ENCODE assay signal across 8 mouse cellular contexts in genomic region chr11:4117372-4118071, GRCm38 (mm10). TPM values are rescaled to one million over a fixed set of nuclear protein-coding genes. Genes with fewer than 3 reads are reported as not detected.
DNase-seq lines count a peak whose midpoint lies in the region; ATAC-seq and TF ChIP-seq lines count a peak whose summit lies in the region.

No protein-coding gene starts in this region.

- H3K27me3 ChIP-seq in lung, postnatal 0 days (replicated peaks; ENCODE audit: insufficient read depth, low read length): no peaks in the 10 kb centered on the region
- H3K27me3 ChIP-seq in forebrain, embryonic 11.5 days (ENCODE audit: control insufficient read depth, insufficient read depth, low read length): peaks cover 3% of the 10 kb centered on the region; the same call in 1 of the 2 replicates
- H3K27me3 ChIP-seq in liver, embryonic 13.5 days: peaks cover 55% of the 10 kb centered on the region
- peaks cover 13% of the 10 kb centered on the region; the same call in 1 of the 2 replicates for H3K27me3 ChIP-seq in stomach, embryonic 16.5 days (ENCODE audit: control insufficient read depth, insufficient read depth, low read length)

- no peak for TF ChIP-seq EP300 in lung, postnatal 0 days (IDR thresholded peaks at IDR 0.05)

- H3K9me3 ChIP-seq in lung, postnatal 0 days (ENCODE audit: low read length): no peaks in the 10 kb centered on the region
- H3K9me3 ChIP-seq in forebrain, embryonic 11.5 days (ENCODE audit: control insufficient read depth, low read length): no peaks in the 10 kb centered on the region
- H3K9me3 ChIP-seq in liver, embryonic 13.5 days (replicated peaks): no peaks in the 10 kb centered on the region
- H3K9me3 ChIP-seq in stomach, embryonic 16.5 days (replicated peaks; ENCODE audit: control insufficient read depth, low read length): no peaks in the 10 kb centered on the region

- peak; percentile 21 for DNase-seq in lung, postnatal 0 days (ENCODE audit: low spot score)
- no peak for DNase-seq in lung, adult 18-20 months
- no peak for DNase-seq in forebrain, embryonic 11.5 days (ENCODE audit: low spot score)
- no peak for DNase-seq in liver, embryonic 13.5 days
- DNase-seq in testis, postnatal 14 days (ENCODE audit: low spot score): no peak
- no peak for DNase-seq in adrenal gland, adult 8-10 months

- H3K4me3 ChIP-seq in lung, postnatal 0 days (ENCODE audit: low read depth, low read length): peak overlapping the region; percentile 43
- peak overlapping the region; percentile 57 for H3K4me3 ChIP-seq in forebrain, embryonic 11.5 days (ENCODE audit: low read depth, low read length)
- peak overlapping the region; percentile 63 for H3K4me3 ChIP-seq in liver, embryonic 13.5 days (replicated peaks)
- peak overlapping the region; percentile 51; the same call in 1 of the 2 replicates for H3K4me3 ChIP-seq in stomach, embryonic 16.5 days (replicated peaks; ENCODE audit: low read length)

- no peak for ATAC-seq in lung, postnatal 0 days
- ATAC-seq in forebrain, embryonic 11.5 days (replicated peaks; ENCODE audit: low FRiP score): no peak
- peak; percentile 60 for ATAC-seq in liver, embryonic 13.5 days (ENCODE audit: low read depth)
- no peak for ATAC-seq in stomach, embryonic 16.5 days (ENCODE audit: insufficient read depth, low FRiP score)
- ATAC-seq in CD4-positive, CD25-positive, alpha-beta regulatory T cell, adult 4 months: no peak

- H3K4me2 ChIP-seq in lung, postnatal 0 days (replicated peaks; ENCODE audit: low read depth, low read length): peak overlapping the region; percentile 82
- H3K4me2 ChIP-seq in forebrain, embryonic 11.5 days (ENCODE audit: low read depth, low read length, severe bottlenecking): peak overlapping the region; percentile 96
- H3K4me2 ChIP-seq in liver, embryonic 13.5 days: peak overlapping the region; percentile 74
- peak overlapping the region; percentile 92 for H3K4me2 ChIP-seq in stomach, embryonic 16.5 days (ENCODE audit: low read depth, low read length)

- WGBS in lung, postnatal 0 days: 18% methylated on average over 3 of the region's 3 CpGs
- 39% methylated on average over 3 of the region's 3 CpGs for WGBS in forebrain, embryonic 11.5 days
- 11% methylated on average over 3 of the region's 3 CpGs for WGBS in liver, embryonic 13.5 days (ENCODE audit: insufficient replicate concordance)
- 24% methylated on average over 3 of the region's 3 CpGs for WGBS in stomach, embryonic 16.5 days

- H3K4me1 ChIP-seq in lung, postnatal 0 days (ENCODE audit: insufficient read depth, low read depth, low read length): peaks cover 6% of the 10 kb centered on the region; the same call in 1 of the 2 replicates
- H3K4me1 ChIP-seq in forebrain, embryonic 11.5 days (replicated peaks; ENCODE audit: control insufficient read depth, insufficient read depth, low read length): 0 out of 2 replicates have a peak, but pooled peaks cover 5% of the 10 kb centered on the region
- H3K4me1 ChIP-seq in liver, embryonic 13.5 days (replicated peaks): peaks cover 60% of the 10 kb centered on the region
- 0 out of 2 replicates have a peak, but pooled peaks cover 10% of the 10 kb centered on the region for H3K4me1 ChIP-seq in stomach, embryonic 16.5 days (ENCODE audit: control insufficient read depth, insufficient read depth, low read length)

- no peak overlapping the region for H3K27ac ChIP-seq in lung, postnatal 0 days (ENCODE audit: low read length)
- no peak overlapping the region for H3K27ac ChIP-seq in forebrain, embryonic 11.5 days (ENCODE audit: low read depth, low read length)
- H3K27ac ChIP-seq in liver, embryonic 13.5 days: peak overlapping the region; percentile 1; the same call in 1 of the 2 replicates
- H3K27ac ChIP-seq in stomach, embryonic 16.5 days (ENCODE audit: low read length): no peak overlapping the region

- H3K9ac ChIP-seq in lung, postnatal 0 days (replicated peaks; ENCODE audit: low read depth): peak overlapping the region; percentile 13; the same call in 1 of the 2 replicates
- H3K9ac ChIP-seq in forebrain, embryonic 11.5 days (ENCODE audit: low read length): no peak overlapping the region; the same call in 1 of the 2 replicates
- H3K9ac ChIP-seq in liver, embryonic 13.5 days: peak overlapping the region; percentile 67
- no peak overlapping the region; the same call in 1 of the 2 replicates for H3K9ac ChIP-seq in stomach, embryonic 16.5 days (ENCODE audit: low read length)

- peak; percentile 44 for TF ChIP-seq CTCF in lung, postnatal 0 days (IDR thresholded peaks at IDR 0.05)

- H3K36me3 ChIP-seq in lung, postnatal 0 days (ENCODE audit: insufficient read depth, low read length): no peaks in the 10 kb centered on the region
- H3K36me3 ChIP-seq in forebrain, embryonic 11.5 days (ENCODE audit: control insufficient read depth, insufficient read depth, low read length): no peaks in the 10 kb centered on the region
- no peaks in the 10 kb centered on the region for H3K36me3 ChIP-seq in liver, embryonic 13.5 days
- H3K36me3 ChIP-seq in stomach, embryonic 16.5 days (ENCODE audit: control insufficient read depth, insufficient read depth, low read length): no peaks in the 10 kb centered on the region

RNA-seq across cellular contexts. Expression of gene Sec14l2, which starts 5.7 kb away (rescaled TPM):
- 6.5 and 7.6 TPM in 2 replicates for polyA plus RNA-seq in lung, postnatal 0 days (2015; fragmentation: Nextera tagmentation; extraction: Ambion mirVana)
- 2.1 TPM in 2 replicates for polyA plus RNA-seq in forebrain, embryonic 11.5 days (2014; fragmentation: Nextera tagmentation; extraction: Ambion mirVana)
- 5.8 and 7.0 TPM in 2 replicates for polyA plus RNA-seq in liver, embryonic 13.5 days (2015; fragmentation: Nextera tagmentation; extraction: Ambion mirVana)
- 1.8 and 1.9 TPM in 2 replicates for polyA plus RNA-seq in stomach, embryonic 16.5 days (2015; fragmentation: Nextera tagmentation; extraction: Ambion mirVana)
- 1 to 10 TPM in 1 of 2 experiments, under 1 TPM in 1; 0.71 to 3.8 TPM for polyA plus RNA-seq in CD4-positive, CD25-positive, alpha-beta regulatory T cell, adult 4 months (2017; shearing (Covaris generic))
- total RNA-seq in adrenal gland, adult 8-10 months (2022): 1 to 10 TPM; 2.0 to 3.3 (median 2.4) TPM

RNA-seq across cellular contexts. Expression of gene Rnf215, which starts 17.5 kb away (rescaled TPM):
- polyA plus RNA-seq in lung, postnatal 0 days (2015; fragmentation: Nextera tagmentation; extraction: Ambion mirVana): 57.8 and 59.0 TPM in 2 replicates
- polyA plus RNA-seq in forebrain, embryonic 11.5 days (2014; fragmentation: Nextera tagmentation; extraction: Ambion mirVana): 25.0 and 31.4 TPM in 2 replicates
- 5.6 and 6.1 TPM in 2 replicates for polyA plus RNA-seq in liver, embryonic 13.5 days (2015; fragmentation: Nextera tagmentation; extraction: Ambion mirVana)
- 21.7 and 25.6 TPM in 2 replicates for polyA plus RNA-seq in stomach, embryonic 16.5 days (2015; fragmentation: Nextera tagmentation; extraction: Ambion mirVana)
- polyA plus RNA-seq in CD4-positive, CD25-positive, alpha-beta regulatory T cell, adult 4 months (2017; shearing (Covaris generic)): 10 to 100 TPM in 1 of 2 experiments, 1 to 10 TPM in 1; 7.3 to 11.2 TPM
- total RNA-seq in adrenal gland, adult 8-10 months (2022): 10 to 100 TPM; 28.2 to 38.2 (median 33.1) TPM

RNA-seq across cellular contexts. Expression of gene Mtfp1, which starts 22.3 kb away (rescaled TPM):
- polyA plus RNA-seq in lung, postnatal 0 days (2015; fragmentation: Nextera tagmentation; extraction: Ambion mirVana): 6.4 and 6.5 TPM in 2 replicates
- polyA plus RNA-seq in forebrain, embryonic 11.5 days (2014; fragmentation: Nextera tagmentation; extraction: Ambion mirVana): 7.9 and 8.9 TPM in 2 replicates
- 32.2 and 33.9 TPM in 2 replicates for polyA plus RNA-seq in liver, embryonic 13.5 days (2015; fragmentation: Nextera tagmentation; extraction: Ambion mirVana)
- polyA plus RNA-seq in stomach, embryonic 16.5 days (2015; fragmentation: Nextera tagmentation; extraction: Ambion mirVana): 17.7 and 19.6 TPM in 2 replicates
- polyA plus RNA-seq in CD4-positive, CD25-positive, alpha-beta regulatory T cell, adult 4 months (2017; shearing (Covaris generic)): 1 to 10 TPM; 1.2 to 1.8 TPM
- 10 to 100 TPM; 17.5 to 21.4 (median 18.9) TPM for total RNA-seq in adrenal gland, adult 8-10 months (2022)

RNA-seq across cellular contexts. Expression of gene Ccdc157, which starts 42.6 kb away (rescaled TPM):
- polyA plus RNA-seq in lung, postnatal 0 days (2015; fragmentation: Nextera tagmentation; extraction: Ambion mirVana): 7.3 and 8.2 TPM in 2 replicates
- 5.3 and 5.9 TPM in 2 replicates for polyA plus RNA-seq in forebrain, embryonic 11.5 days (2014; fragmentation: Nextera tagmentation; extraction: Ambion mirVana)
- polyA plus RNA-seq in liver, embryonic 13.5 days (2015; fragmentation: Nextera tagmentation; extraction: Ambion mirVana): 0.65 and 0.87 TPM in 2 replicates
- 5.7 and 5.8 TPM in 2 replicates for polyA plus RNA-seq in stomach, embryonic 16.5 days (2015; fragmentation: Nextera tagmentation; extraction: Ambion mirVana)
- polyA plus RNA-seq in CD4-positive, CD25-positive, alpha-beta regulatory T cell, adult 4 months (2017; shearing (Covaris generic)): 1 to 10 TPM; 2.7 to 3.0 TPM
- total RNA-seq in adrenal gland, adult 8-10 months (2022): 10 to 100 TPM; 11.8 to 22.5 (median 15.3) TPM

RNA-seq across cellular contexts. Expression of gene Sf3a1, which starts 42.6 kb away (rescaled TPM):
- polyA plus RNA-seq in lung, postnatal 0 days (2015; fragmentation: Nextera tagmentation; extraction: Ambion mirVana): 12.6 and 13.4 TPM in 2 replicates
- 107 and 108 TPM in 2 replicates for polyA plus RNA-seq in forebrain, embryonic 11.5 days (2014; fragmentation: Nextera tagmentation; extraction: Ambion mirVana)
- polyA plus RNA-seq in liver, embryonic 13.5 days (2015; fragmentation: Nextera tagmentation; extraction: Ambion mirVana): 23.5 and 32.9 TPM in 2 replicates
- 40.5 and 41.4 TPM in 2 replicates for polyA plus RNA-seq in stomach, embryonic 16.5 days (2015; fragmentation: Nextera tagmentation; extraction: Ambion mirVana)
- 10 to 100 TPM; 57.5 to 68.2 TPM for polyA plus RNA-seq in CD4-positive, CD25-positive, alpha-beta regulatory T cell, adult 4 months (2017; shearing (Covaris generic))
- 10 to 100 TPM; 40.4 to 61.5 (median 48.4) TPM for total RNA-seq in adrenal gland, adult 8-10 months (2022)

Comparison
In these comparisons a context has a peak if more than half of its experiments do, and no peak if none do; other contexts are left out.
1. H3K9ac ChIP-seq: peak in lung, postnatal 0 days (single experiment) and liver, embryonic 13.5 days (single experiment); none in forebrain, embryonic 11.5 days (single experiment) and stomach, embryonic 16.5 days (single experiment).
2. Peak in every context shown above with its lines, with median percentiles within 50 percentile points of each other: H3K4me2 ChIP-seq and H3K4me3 ChIP-seq.